Mouse (Mus musculus) Patski (cell line): ENCODE results near the gene Fam131a. TPM values are rescaled to one million over a fixed set of nuclear protein-coding genes. Genes with fewer than 3 reads are reported as not detected.

Source experiments
- ATAC-seq: fragments of 100-300 bp; one replicate; pipeline ENCODE4 v1.8.0; 2021
- CTCF ChIA-PET: fragments of 350-600 bp; sonication (Branson Sonifier 250); formaldehyde crosslinking; loops from one replicate; lab custom pipeline; 2022; ENCODE audit warnings: inconsistent platforms; lab: Charles Lee
- POLR2A ChIA-PET: fragments of 350-600 bp; sonication (Branson Sonifier 250); formaldehyde crosslinking; loops from one replicate; lab custom pipeline; 2022; ENCODE audit warnings: antibody characterized with exemption, inconsistent platforms; lab: Charles Lee
- DNase-seq: peaks from one replicate; pipeline ENCODE4 v3.0.0-alpha.2; 2011; ENCODE audit warnings: low read depth, low spot score
- H3K27me3 ChIP-seq: fragments of 371-371 bp; one replicate; pipeline ENCODE4 v1.5.1; 2021
- CTCF ChIP-seq: fragments of 100-300 bp; IDR thresholded peaks from one replicate; pipeline ENCODE4 v1.5.1; 2021
- in situ Hi-C: fragments of 300-500 bp; cut with MboI; formaldehyde crosslinking; loops from 3 replicates; pipeline ENCODE4 v1.11.1; 2018; ENCODE audit warnings: low pct_unique_long_range_greater_than_20kb, mixed read lengths
- polyA plus RNA-seq: library from polyadenylated mRNA; unstranded; gene quantifications from one replicate; pipeline ENCODE4 v1.2.3, GENCODE M21; 2021

Gene Fam131a
- polyA plus RNA-seq, 1 experiment from 2014 or later: 0.69 TPM

DNA sequence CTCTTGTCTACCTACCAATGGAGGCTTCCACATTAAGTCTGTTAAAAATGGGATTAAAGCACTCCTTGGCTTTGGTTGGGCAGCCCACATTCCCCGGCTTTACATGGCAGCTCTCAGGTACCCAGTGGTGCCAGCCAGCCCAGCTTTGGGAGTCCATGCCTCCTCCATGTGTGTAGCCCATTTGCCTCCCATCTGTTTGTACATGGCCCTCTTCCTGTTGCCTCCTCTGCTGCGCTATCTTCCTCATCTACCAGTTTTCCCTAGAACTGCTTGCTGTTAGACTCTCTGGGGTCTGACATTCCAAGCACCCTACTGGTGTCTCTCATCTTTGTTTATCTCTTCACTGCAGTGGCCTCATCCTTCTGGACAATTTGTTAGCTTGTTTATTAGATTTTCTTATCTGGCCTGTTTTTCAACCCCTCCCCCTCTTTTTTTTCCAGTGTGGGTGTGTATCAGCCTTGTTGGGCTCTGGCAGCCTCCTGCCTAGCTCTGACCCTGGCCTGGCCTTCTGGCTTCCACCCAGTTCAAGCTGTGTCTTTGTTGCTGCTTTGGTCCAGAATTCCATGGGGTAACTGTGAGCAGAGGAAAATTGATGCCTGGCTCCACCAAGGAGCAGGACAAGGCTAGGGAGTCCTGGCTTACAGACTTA is 13.5 kb downstream of the Fam131a start:
- H3K27me3 ChIP-seq: no peaks in the 10 kb centered on the region
- ATAC-seq (no peak), DNase-seq (no peak)
- POLR2A ChIA-PET: interaction anchor here (0.5 kb wide), 1 partner anchor 12 kb away, joined by 3 read pairs; no protein-coding TSS in a partner anchor
- CTCF ChIA-PET: no interaction called here
- in situ Hi-C loops: loop anchor here (25.0 kb wide), 1 partner anchor 1556 kb away; the partner anchor contains the start of gene Tra2b
- no peak for TF ChIP-seq CTCF

DNA sequence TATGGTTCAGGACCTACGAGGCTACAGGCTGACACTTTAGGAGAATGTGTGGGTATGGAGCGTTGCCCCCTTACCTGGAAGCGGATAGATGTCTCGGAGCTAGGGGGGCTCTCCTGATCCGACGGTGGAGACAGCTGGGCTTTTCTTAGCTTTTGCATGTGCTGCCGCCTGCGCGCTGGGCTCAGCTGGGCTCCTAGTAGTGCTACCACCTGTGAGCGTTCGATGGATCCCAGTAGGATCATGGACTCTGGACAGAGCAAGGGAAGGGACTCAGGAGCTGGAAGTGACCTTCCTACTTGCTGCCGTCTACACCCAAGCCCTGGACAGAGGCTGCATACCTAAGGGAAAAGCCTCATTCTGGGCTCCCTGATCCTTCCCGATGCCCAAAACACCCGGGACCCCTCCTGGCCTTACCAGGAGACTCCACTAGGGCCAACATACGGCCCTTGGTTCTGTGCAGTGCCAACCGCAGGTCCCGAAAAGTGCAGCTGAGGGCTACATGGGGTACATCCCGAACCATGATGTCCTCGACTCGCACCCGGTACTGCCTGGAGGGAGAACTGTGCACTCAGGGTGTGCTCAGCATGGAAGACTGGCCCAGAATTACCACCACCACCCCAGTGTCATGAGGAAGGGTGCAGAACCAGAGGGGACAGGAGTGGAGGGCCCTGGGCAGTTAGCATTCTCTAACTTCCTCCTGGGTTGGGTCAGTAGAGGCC is 15.3 kb downstream of the Fam131a start:
- POLR2A ChIA-PET: no interaction called here
- no peak for ATAC-seq
- in situ Hi-C loops: loop anchor here (25.0 kb wide), 1 partner anchor 1554 kb away; the partner anchor contains the start of gene Tra2b

DNA sequence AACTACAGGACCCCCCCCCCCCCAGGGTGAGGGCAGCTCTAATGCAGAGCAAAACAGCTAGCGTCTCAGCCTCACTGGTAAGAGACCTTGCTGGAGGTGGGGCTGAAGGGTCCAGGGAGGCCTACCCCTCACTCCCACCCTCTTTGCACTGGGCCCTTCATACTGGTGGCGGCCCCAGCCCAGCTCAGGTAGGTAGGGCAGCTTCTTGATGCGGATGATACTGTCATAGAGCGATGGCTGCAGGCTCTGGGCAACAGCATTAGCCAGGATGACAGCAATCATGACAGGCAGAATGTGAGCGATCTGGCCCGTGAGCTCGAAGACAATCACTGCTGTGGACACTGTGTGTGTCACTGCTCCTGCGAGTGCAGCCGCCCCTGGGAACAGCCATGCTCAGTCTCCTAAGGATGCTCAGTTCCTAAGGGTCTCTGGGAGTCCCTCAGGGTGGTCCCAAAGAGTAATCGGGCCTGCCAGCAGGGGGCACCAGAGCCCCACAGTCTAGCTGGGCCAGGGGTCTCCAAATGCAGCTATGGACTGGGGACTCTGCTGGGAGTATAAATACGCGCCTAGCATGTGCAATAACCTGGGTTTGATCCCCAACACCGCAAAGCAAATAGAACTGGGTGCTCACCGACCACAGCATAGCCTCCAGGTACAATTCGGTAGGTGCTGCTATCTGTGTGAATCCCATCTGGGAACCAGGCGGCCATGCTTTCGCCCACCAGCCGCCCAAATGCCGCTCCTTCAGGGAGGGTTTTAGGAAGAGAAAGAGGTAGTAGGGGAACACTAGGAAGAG is 16.1 kb downstream of the Fam131a start:
- CTCF ChIA-PET: interaction anchor here (0.8 to 2.1 kb wide), 6 partner anchors 11 to 56 kb away, joined by 3 to 8 read pairs (median 4); no protein-coding TSS in a partner anchor
- TF ChIP-seq CTCF: no peak
- POLR2A ChIA-PET: no interaction called here
- DNase-seq (no peak), ATAC-seq (no peak)
- in situ Hi-C loops: loop anchor here (25.0 kb wide), 1 partner anchor 1553 kb away; the partner anchor contains the start of gene Tra2b
- no peaks in the 10 kb centered on the region for H3K27me3 ChIP-seq

More for the DNA sequence above, 15.3 kb downstream of the Fam131a start:
- DNase-seq: no peak
- CTCF ChIA-PET: interaction anchor here (0.8 to 2.1 kb wide), 3 partner anchors 10 to 56 kb away, joined by 3 to 8 read pairs (median 4); no protein-coding TSS in a partner anchor
- no peak for TF ChIP-seq CTCF
- H3K27me3 ChIP-seq: no peaks in the 10 kb centered on the region

DNA sequence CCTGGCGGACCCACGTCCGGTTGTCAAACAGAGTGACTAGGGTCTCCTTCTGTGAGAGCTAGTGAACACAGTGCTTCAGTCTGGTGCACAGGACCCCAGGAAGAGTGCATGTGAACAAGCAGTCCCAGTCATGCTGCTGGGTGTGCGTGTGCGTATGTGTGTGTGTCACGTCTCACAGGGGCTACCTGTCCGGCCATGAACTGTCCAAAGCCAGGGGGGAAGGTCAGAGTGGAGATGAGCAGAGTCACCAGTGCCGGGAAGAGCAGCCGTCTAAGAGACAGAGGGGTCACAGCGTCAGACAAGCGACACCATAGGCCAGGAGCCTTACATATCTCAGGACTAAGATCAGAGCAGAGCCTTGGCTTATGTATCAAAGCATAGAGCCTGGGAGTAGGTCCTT is 17.3 kb downstream of the Fam131a start:
- in situ Hi-C loops: loop anchor here (25.0 kb wide), 1 partner anchor 1552 kb away; the partner anchor contains the start of gene Tra2b
- ATAC-seq (no peak), DNase-seq (no peak)
- no peak for TF ChIP-seq CTCF
- POLR2A ChIA-PET: interaction anchor here (0.5 kb wide), 1 partner anchor 928 kb away, joined by 4 read pairs; no protein-coding TSS in a partner anchor
- CTCF ChIA-PET: interaction anchor here (1.1 to 2.1 kb wide), 5 partner anchors 12 to 53 kb away, joined by 3 to 8 read pairs (median 5); no protein-coding TSS in a partner anchor
- no peaks in the 10 kb centered on the region for H3K27me3 ChIP-seq

DNA sequence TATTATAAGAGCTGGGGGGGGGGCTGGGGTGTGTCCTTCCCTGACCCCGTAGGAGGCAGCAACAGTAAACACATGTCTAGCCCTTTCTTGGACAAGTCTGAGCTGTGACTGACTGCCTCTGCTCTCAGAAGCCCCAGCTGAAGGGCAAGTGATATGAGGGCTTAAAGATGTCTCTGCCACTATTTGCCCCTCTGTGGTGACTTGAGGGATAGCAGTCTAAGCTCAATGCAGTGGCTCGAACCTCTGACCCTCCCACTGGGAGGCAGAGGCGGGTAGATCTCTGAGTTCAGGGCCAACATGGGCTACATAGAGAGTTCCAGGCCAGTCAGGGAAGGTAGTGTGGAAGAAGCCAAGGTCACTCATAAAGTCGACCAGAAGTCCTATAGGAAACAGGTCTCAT is 17.8 kb downstream of the Fam131a start:
- no peak for TF ChIP-seq CTCF
- DNase-seq (no peak), ATAC-seq (no peak)
- in situ Hi-C loops: loop anchor here (25.0 kb wide), 1 partner anchor 1551 kb away; the partner anchor contains the start of gene Tra2b
- ChIA-PET POLR2A (interaction anchor here (0.6 kb wide), 1 partner anchor 621 kb away, joined by 4 read pairs; no protein-coding TSS in a partner anchor), CTCF (interaction anchor here (1.1 to 1.7 kb wide), 4 partner anchors 28 to 52 kb away, joined by 3 to 6 read pairs (median 4); no protein-coding TSS in a partner anchor)
- no peaks in the 10 kb centered on the region for H3K27me3 ChIP-seq

DNA sequence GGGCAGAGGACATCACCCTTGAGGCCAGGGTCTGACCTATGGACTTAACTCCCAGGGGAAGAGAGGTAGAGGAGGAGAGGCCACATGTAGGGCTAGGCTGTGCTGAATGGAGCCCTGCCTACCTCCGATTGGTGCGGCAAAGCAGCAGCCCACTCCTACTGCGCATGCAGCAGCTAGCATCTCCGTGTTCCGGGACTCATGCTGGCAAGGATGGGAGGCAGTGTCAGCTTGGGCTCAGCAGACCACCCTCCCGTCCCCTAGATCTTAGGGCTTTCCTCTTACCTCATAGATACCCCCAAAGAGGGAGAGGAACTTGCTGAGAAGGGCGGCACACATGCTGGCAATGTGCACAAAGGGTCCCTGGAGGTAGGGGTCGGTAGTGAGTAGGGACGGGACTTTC is 19.1 kb downstream of the Fam131a start:
- POLR2A ChIA-PET: no interaction called here
- ATAC-seq (no peak), DNase-seq (no peak)
- in situ Hi-C loops: loop anchor here (25.0 kb wide), 1 partner anchor 1550 kb away; the partner anchor contains the start of gene Tra2b
- H3K27me3 ChIP-seq: no peaks in the 10 kb centered on the region
- CTCF ChIA-PET: interaction anchor here (1.1 kb wide), 1 partner anchor 9 kb away, joined by 3 read pairs; no protein-coding TSS in a partner anchor
- no peak for TF ChIP-seq CTCF

DNA sequence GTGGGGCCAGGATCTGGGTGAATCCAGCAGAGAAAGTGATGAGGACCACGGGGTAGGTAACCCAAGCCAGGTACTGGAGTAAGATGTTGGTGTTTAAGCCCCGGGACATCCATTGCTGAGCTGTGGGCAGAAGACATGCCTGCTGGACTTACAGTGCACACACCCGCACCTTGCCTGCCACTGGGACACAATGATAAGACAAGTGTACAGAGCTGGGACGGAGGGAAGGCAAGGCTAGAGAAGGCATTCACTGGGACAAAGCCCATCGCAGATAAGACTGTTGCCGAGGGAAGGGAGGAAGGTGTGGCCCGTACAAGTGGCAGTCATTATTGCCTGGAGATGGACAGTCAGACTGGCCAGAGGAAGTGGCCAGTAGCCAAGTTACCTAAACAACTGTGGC is 19.8 kb downstream of the Fam131a start:
- in situ Hi-C loops: loop anchor here (25.0 kb wide), 1 partner anchor 1549 kb away; the partner anchor contains the start of gene Tra2b

DNA sequence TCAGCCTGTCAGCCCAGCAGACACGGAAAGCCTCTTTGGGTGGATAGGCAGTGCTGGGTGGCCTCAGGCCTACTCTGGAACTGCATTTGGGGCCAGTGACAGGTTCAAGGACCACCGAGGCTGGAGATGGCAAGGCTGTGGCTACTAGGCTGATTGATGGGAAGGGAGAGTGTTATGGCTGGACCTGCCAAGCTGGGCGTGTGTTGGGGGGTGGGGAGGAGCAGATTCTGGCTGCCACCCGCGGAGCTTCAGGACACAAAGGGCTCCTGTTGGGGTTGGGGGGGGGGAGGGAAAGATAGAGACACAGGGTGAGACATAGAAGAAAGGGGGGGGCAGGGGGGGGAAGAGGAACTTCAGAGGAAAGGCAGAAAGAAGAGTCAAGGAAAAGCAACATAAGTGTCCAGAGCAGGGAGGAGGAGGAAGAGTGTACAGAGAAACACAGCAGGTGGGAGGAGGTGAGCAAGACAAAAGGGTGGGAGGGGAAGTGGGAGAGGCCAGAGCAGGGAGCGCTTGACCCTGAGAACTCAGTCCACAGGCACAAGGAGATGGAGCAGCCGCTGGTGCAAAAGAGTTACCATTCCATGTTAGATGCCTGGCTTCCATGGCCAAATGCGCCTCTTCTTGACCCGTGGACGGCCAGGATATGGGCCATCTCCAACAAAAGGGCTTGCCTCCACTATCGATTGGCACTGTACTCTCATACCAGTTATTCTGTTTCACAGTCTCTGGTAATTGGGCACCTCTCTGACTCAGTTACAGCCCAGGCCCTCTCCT is 21.5 kb downstream of the Fam131a start:
- H3K27me3 ChIP-seq: no peaks in the 10 kb centered on the region
- DNase-seq (no peak), ATAC-seq (no peak)
- ChIA-PET CTCF (interaction anchor here (1.2 to 1.6 kb wide), 2 partner anchors 12 to 13 kb away, joined by 3 read pairs; no protein-coding TSS in a partner anchor), POLR2A (interaction anchor here (1.0 to 1.6 kb wide), 3 partner anchors 10 to 46 kb away, joined by 3 to 6 read pairs (median 3); partner anchors contain the start of gene Eif4g1)
- no peak for TF ChIP-seq CTCF
- in situ Hi-C loops: loop anchor here (25.0 kb wide), 1 partner anchor 1548 kb away; the partner anchor contains the start of gene Tra2b

More for the DNA sequence above, 19.8 kb downstream of the Fam131a start:
- no peak for TF ChIP-seq CTCF
- no peak for DNase-seq
- POLR2A ChIA-PET: no interaction called here
- ATAC-seq: no peak
- no peaks in the 10 kb centered on the region for H3K27me3 ChIP-seq
- CTCF ChIA-PET: interaction anchor here (1.1 kb wide), 1 partner anchor 9 kb away, joined by 3 read pairs; no protein-coding TSS in a partner anchor
